Mouse (Mus musculus) left cerebral cortex, adult 9 months (tissue): ENCODE data around the gene Vmn2r53.
"Not testable (repeated sequence)": the region's sequence is repeated elsewhere in the genome, so short reads cannot be mapped to it uniquely, and the experiment has no call there.

Source experiments
- DNase-seq, 2 experiments: peaks; one replicate each; pipeline ENCODE4 v3.0.0; 2022; ENCODE audit warnings: low spot score in 2 of 2

Vmn2r53 gene

GRCm38 (mm10) chr7:12608688-12609087 lies at the start of gene Vmn2r53:
TSS of gene Vmn2r53 (minus strand) at chr7:12608788.
- DNase-seq, result no peak

GRCm38 (mm10) chr7:12640219-12640618 lies 31.6 kb upstream of the Vmn2r53 start, which contains the start of gene Vmn2r54:
TSS of gene Vmn2r54 (minus strand) at chr7:12640319.
- DNase-seq, result not testable (repeated sequence)
